Mouse (Mus musculus): Measurements from ENCODE around the gene Tacr2.

DNA sequence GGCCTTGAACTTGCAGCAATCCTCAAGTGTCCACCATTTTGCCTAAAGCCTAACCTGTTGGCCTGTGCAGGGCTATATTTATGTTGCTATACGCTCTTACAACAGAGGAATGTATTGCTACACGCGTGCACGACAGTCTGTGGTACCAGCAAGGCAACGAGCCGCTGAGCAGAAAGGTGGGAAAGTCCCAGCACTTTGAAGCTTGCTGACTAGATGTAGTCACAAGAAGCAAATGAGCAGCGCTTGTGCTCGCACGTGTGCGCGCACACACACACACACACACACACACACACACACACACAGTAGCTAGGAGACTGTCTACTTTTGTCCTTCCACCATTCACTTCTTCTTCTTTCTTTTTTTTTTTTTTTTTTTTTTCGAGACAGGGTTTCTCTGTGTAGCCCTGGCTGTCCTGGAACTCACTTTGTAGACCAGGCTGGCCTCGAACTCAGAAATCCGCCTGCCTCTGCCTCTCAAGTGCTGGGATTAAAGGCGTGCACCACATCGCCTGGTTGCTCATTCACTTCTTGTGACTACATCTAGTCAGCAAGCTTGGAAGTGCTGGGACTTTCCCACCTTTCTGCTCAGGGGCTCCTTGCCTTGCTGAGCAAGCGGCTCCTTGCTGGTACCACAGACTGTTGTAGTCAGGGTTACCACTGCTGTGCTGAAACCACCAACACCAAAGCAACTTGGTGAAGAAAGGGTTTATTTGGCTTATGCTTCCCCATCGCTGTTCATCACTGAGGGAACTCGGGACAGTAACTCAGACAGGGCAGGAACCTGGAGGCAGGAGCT, 25.5 kb downstream of the Tacr2 start:
- TF ChIP-seq CTCF (conservative IDR thresholded peaks at IDR 0.05; ENCODE audit: insufficient read depth, insufficient read length, low read depth, low read length): no peak
- TF ChIP-seq POLR2A (IDR thresholded peaks at IDR 0.05; ENCODE audit: low read depth, low read length): no peak
